Mouse (Mus musculus) ES-Bruce4 (cell line): ENCODE results near the gene Rusc2. TPM values are rescaled to one million over a fixed set of nuclear protein-coding genes. Genes with fewer than 3 reads are reported as not detected.

ENCODE experiments used
- H3K27ac ChIP-seq: 2 replicates; pipeline ENCODE4 v1.5.1; 2012; ENCODE audit warnings: low read length, inconsistent platforms; ENCODE audit not compliant: insufficient read depth
- H3K27me3 ChIP-seq: 2 replicates; pipeline ENCODE4 v1.6.1; 2012; ENCODE audit warnings: mild to moderate bottlenecking, low read length, inconsistent platforms; ENCODE audit not compliant: control insufficient read depth, poor library complexity, insufficient read depth, severe bottlenecking
- H3K36me3 ChIP-seq: 2 replicates; pipeline ENCODE4 v1.6.1; 2012; ENCODE audit warnings: inconsistent platforms, mild to moderate bottlenecking, low read length, moderate library complexity; ENCODE audit not compliant: control insufficient read depth, poor library complexity, insufficient read depth, severe bottlenecking
- H3K4me1 ChIP-seq: one replicate; pipeline ENCODE4 v1.8.1; 2011; ENCODE audit warnings: low read length; ENCODE audit not compliant: control insufficient read depth, insufficient read depth
- H3K4me3 ChIP-seq: 2 replicates; pipeline ENCODE4 v1.5.1; 2011; ENCODE audit warnings: low read depth, mild to moderate bottlenecking, low read length
- H3K9ac ChIP-seq: 2 replicates; pipeline ENCODE4 v1.6.1; 2012; ENCODE audit warnings: low read depth, mild to moderate bottlenecking, inconsistent platforms; ENCODE audit not compliant: poor library complexity, severe bottlenecking
- H3K9me3 ChIP-seq: replicated peaks from 2 replicates; pipeline ENCODE4 v1.6.1; 2012; ENCODE audit warnings: mild to moderate bottlenecking, low read length, inconsistent platforms; ENCODE audit not compliant: control insufficient read depth, poor library complexity, insufficient read depth, severe bottlenecking
- CTCF ChIP-seq: IDR thresholded peaks from one replicate; pipeline ENCODE4 v1.8.1; 2011; ENCODE audit warnings: low read depth, low read length
- EP300 ChIP-seq: IDR thresholded peaks from 2 replicates; pipeline ENCODE4 v1.6.1; 2011; ENCODE audit warnings: low read depth, low read length; ENCODE audit not compliant: insufficient read depth
- POLR2A ChIP-seq: IDR thresholded peaks from one replicate; pipeline ENCODE4 v1.8.1; 2011; ENCODE audit warnings: low read length; ENCODE audit not compliant: insufficient read depth
- polyA plus RNA-seq: library from polyadenylated mRNA; stranded (reverse); fragments of >200 nt; gene quantifications from 2 replicates; pipeline ENCODE4 v1.2.4, GENCODE M21; 2011; ENCODE audit warnings: low read depth; ENCODE audit not compliant: missing spikeins, insufficient read depth, insufficient read length

The Rusc2 gene
- polyA plus RNA-seq, 1 experiment, result 27.0 TPM

DNA sequence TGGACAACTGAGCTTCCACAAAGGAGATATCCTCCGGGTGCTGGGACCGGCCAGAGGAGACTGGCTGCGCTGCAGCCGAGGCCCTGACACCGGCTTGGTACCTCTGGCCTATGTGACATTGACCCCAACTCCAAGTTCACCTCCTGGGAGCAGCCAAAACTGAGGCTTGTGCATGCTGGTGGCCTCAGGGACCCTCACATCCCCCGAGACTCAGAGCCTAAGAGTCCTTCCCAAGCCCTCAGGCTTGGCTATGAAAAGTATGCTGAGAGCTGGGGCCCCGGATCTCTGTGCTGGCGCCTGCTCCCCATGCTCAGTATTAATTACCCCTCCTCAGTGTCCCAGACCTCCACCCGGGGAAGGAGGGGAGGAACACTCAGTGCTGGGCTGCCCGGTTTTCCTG is 44.7 kb downstream of the Rusc2 start:
- Histone ChIP-seq H3K36me3 (0 out of 2 replicates have a peak, but pooled peaks cover 3% of the 10 kb centered on the region), H3K9ac (no peak overlapping the region), H3K9me3 (no peaks in the 10 kb centered on the region), H3K27ac (no peak overlapping the region), H3K4me1 (no peaks in the 10 kb centered on the region), H3K4me3 (no peak overlapping the region), H3K27me3 (no peaks in the 10 kb centered on the region)
- TF ChIP-seq CTCF (no peak), POLR2A (no peak), EP300 (no peak)

DNA sequence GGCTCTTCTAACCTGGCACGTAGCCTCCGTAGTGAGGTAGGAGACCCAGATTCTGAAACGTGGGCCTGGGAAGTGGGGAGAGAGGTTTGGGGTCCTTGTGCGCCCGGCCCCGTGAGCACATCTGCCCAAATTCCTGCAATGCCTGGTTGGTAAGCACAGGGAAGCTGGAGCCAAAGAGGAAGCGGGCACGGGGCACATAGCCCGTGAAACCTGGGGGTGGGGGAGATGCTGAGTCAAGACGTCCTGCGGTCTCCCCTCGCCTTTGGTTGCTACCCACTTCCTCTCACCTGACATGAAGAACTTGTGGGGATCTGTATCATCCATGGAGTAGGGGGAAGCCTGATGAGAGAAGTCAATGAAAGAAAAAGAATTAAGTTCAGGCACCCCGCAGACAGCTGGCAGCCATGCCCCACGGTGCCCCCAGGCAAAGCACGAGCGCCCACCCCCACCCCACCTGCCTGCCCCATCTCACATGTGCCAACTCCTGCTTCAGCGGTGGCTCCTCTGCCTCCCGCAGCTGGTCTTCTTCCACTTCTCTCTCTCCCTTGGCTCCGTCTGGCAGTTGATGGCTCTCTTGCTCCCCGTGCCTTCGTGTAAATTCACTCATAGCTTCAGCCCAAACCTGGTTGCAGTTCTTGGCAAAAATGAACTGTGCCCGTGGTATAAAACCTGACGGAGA is 45.9 kb downstream of the Rusc2 start:
- TF ChIP-seq CTCF, result no peak
- no peak for TF ChIP-seq POLR2A
- TF ChIP-seq EP300, result no peak
- H3K4me3 ChIP-seq, result peak overlapping the region; percentile 41
- no peaks in the 10 kb centered on the region for H3K9me3 ChIP-seq
- no peak overlapping the region for H3K27ac ChIP-seq
- peak overlapping the region; percentile 12; the same call in 1 of the 2 replicates for H3K9ac ChIP-seq
- H3K27me3 ChIP-seq, result no peaks in the 10 kb centered on the region
- H3K36me3 ChIP-seq, result 0 out of 2 replicates have a peak, but pooled peaks cover 3% of the 10 kb centered on the region
- H3K4me1 ChIP-seq, result no peaks in the 10 kb centered on the region

DNA sequence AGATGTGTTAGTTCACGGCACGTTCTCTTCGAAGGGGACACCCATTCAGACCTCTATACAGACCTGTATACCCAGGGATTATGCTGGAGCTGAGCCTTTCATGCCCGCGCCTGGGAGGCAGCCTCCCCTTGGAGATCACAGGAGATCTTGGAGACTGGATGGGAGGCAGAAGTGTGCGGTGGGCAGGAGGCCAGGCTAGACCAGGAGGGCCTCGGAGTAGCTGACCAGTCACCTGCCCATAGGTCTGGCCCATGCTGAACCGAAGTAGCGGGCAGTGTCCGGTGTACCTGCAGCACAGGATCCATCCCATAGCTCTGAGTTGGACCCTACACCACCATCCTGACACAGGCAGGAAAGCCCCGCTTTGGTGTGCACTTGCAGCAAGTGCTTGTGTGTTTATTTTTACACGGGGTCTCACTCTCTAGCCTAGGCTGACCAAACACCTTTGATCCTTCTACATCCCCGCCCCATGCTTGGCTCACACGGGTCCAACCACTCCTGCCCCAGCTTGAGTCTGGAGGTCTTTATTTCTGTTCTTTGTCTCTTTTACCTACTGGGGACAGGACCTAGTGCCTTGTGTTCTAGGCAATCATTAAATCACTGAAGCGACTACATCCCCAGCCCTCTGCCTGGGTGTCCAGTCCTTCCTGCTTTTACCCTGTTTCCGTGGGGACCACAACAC is 46.5 kb downstream of the Rusc2 start:
- H3K4me3 ChIP-seq, result peak overlapping the region; percentile 41
- no peaks in the 10 kb centered on the region for H3K9me3 ChIP-seq
- H3K9ac ChIP-seq, result no peak overlapping the region
- H3K27ac ChIP-seq, result no peak overlapping the region
- TF ChIP-seq EP300, result no peak
- TF ChIP-seq POLR2A, result no peak
- TF ChIP-seq CTCF, result no peak
- no peaks in the 10 kb centered on the region for H3K27me3 ChIP-seq
- H3K36me3 ChIP-seq, result 0 out of 2 replicates have a peak, but pooled peaks cover 3% of the 10 kb centered on the region
- no peaks in the 10 kb centered on the region for H3K4me1 ChIP-seq

DNA sequence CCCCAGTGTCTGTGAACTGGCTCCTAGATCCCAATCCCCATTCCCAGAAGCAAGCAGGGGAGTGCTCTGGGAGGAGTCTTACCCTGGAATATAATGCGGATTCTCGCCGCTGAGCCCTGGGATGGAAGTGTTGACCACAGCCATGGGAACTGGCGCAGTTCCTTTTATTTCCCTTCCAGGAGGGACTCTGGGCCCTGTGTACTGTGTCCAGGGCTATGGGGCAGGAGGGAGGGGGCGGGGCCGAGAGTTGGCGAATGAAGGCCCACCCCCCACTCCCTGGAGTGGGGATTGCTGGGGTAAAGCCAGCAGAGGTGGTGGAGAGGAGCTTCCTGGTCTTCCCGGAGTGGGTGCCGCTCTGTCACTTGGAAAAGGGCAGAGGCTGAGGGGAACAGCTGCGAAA is 47.2 kb downstream of the Rusc2 start, which contains the start of gene Fam166b:
Gene Fam166b, minus strand, starts transcription at position 189 of the 400 bp plus-strand sequence.
- H3K9me3 ChIP-seq, result no peaks in the 10 kb centered on the region
- TF ChIP-seq EP300, result no peak
- no peak for TF ChIP-seq POLR2A
- no peak for TF ChIP-seq CTCF
- no peaks in the 10 kb centered on the region for H3K27me3 ChIP-seq
- H3K4me3 ChIP-seq, result peak within 1 kb of the TSS; percentile 41
- H3K36me3 ChIP-seq, result 0 out of 2 replicates have a peak, but pooled peaks cover 2% of the 10 kb centered on the region
- H3K4me1 ChIP-seq, result no peaks in the 10 kb centered on the region
- H3K9ac ChIP-seq, result 0 out of 2 replicates have a peak within 1 kb of the TSS, but pooled peaks have one; percentile 44
- no peak within 1 kb of the TSS for H3K27ac ChIP-seq

DNA sequence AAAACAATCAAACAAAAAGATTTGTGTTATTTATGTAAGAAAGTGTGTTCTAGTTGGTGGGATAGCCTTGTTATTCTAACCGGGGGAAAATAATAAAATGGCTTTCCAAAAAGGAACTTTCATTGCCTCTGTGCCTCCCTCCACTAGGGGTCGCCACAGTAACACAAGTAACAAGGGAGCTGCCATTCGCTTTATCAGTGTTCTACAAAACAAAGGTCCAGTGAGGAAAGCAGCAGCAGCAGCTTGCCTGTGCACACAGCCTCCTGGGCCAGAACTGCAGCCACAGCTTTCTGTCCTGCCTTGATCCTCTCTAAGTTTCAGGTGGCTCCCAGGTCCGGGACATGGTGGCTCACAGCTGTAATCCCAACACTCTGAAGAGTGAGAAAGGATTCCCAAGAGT is 49.9 kb downstream of the Rusc2 start:
- Histone ChIP-seq H3K27me3 (no peaks in the 10 kb centered on the region), H3K9ac (no peak overlapping the region), H3K4me3 (no peak overlapping the region), H3K9me3 (no peaks in the 10 kb centered on the region), H3K4me1 (no peaks in the 10 kb centered on the region), H3K27ac (no peak overlapping the region), H3K36me3 (no peaks in the 10 kb centered on the region)
- TF ChIP-seq CTCF, result peak; percentile 64
- no peak for TF ChIP-seq POLR2A
- no peak for TF ChIP-seq EP300

DNA sequence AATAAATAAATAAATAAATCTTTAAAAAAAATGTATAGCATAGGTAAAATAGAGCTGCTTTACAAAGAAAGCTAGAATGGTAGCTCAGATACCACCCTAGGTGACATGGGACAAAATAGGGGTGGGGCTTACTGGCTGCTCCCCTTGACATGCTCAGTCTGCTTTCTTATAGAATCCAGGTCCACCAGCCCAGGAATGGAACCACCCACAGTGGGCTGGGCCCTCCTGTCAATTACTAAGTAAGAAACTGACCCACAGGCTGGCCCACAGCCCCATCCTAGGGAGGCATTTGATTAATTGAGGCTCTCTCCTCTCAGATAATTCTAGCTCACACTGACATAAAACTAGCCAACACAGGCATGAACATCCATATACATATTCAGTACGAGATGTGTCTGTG is 51.1 kb downstream of the Rusc2 start:
- TF ChIP-seq EP300, result no peak
- no peak for TF ChIP-seq CTCF
- no peak for TF ChIP-seq POLR2A
- H3K9me3 ChIP-seq, result no peaks in the 10 kb centered on the region
- H3K27me3 ChIP-seq, result no peaks in the 10 kb centered on the region
- no peak overlapping the region for H3K9ac ChIP-seq
- no peaks in the 10 kb centered on the region for H3K36me3 ChIP-seq
- H3K27ac ChIP-seq, result no peak overlapping the region
- H3K4me3 ChIP-seq, result no peak overlapping the region
- no peaks in the 10 kb centered on the region for H3K4me1 ChIP-seq
